Mouse (Mus musculus): ENCODE measurements at regions not wholly inside any gene's neighbourhood (a gene's known extent, or its start where the extent isn't known, plus 50 kb on each side); places are given as distances from the start of the nearest gene placed in this dataset.
A peak's percentile ranks its signal among the peaks of the same experiment; 100 is the strongest.

- DNase-seq = no peak
Measured at GRCm38 (mm10) chr4:31536811-31537210, 427.1 kb upstream of the Map3k7 start.

GRCm38 (mm10) chr4:31553780-31554394 is 410.0 kb upstream of the Map3k7 start:
- DNase-seq = no peak

GRCm38 (mm10) chr4:31555077-31555476 is 408.8 kb upstream of the Map3k7 start:
- no peak for DNase-seq

GRCm38 (mm10) chr4:31557261-31557660 is 406.6 kb upstream of the Map3k7 start:
- no peak for DNase-seq

DNA sequence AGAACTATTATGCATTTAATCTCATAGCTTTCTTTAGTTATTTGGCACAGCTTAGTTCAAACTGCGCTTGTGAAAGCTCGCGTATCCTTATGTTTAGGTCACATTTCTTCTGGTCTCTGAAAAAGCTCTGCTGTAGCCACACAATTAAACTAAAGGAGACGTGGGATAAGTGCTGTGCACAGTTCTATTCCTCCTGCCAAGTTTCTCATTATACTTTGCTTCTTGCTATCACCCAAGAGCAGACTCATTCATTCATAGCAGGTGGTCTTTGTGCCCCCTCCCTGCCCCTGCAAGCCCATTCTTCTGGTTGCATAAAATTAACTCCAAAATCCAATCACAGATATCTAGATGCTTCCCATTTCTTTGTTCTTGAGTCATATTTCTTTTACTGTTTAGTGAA is 403.6 kb upstream of the Map3k7 start:
- DNase-seq = no peak

DNA sequence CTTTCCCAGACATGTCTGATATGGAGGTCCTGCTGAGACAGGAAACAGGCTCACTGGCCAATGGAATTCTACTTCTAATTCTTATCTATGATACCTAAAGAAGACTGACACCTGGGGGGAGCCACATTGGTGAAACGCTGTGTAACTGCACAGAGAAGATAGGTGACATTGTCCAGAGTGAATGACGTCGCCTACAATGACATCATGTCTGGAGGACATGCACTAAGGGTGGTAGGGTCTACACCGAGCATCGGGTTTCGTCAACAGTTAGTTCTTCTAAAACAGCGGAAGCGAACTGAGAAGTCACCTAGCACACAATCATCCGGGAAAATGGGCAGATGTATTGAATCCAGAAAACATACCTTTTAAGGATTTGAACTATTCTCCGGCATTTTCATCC is 402.7 kb upstream of the Map3k7 start:
- DNase-seq = no peak

DNA sequence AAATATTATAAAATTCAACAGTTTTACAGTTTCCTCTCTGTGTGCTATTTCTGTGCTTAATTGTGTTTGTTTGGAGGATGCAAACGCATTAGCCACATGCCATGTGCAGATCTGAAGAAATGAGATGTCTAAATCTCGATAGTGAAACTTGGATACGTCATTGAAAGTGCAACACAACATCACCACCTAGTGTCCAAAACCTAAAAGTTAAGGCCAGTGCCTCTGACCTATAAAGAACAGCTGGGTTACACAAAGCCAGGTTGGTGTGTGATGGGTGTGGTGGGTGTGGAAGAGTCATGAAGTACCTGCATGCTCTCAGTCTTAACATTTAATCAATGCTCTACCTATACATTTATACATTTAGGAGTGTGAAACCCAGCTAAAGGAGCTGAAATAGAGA is 402.1 kb upstream of the Map3k7 start:
- DNase-seq = peak; percentile 27

- DNase-seq = no peak
Measured at GRCm38 (mm10) chr4:31566158-31566557, 397.7 kb upstream of the Map3k7 start.

DNA sequence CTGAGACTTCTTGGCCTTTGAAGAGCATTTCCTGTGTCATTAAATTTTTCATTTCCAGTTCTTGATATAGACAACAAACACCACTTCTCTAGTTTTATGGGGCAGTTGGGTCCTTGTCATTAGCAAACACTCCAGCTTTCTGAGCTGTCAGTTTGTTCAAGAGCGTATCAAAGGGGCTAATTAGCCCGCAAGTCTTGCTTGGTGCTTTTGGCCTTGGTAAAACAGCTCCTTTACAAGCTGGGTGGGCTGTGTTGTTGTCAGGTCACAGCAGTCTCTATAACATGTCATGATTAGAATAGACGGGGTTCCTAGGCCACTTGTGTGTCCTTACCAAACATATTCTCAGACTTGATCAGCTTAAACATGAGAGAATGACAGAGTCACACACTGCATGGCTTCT is 397.1 kb upstream of the Map3k7 start:
- no peak for DNase-seq

- DNase-seq = no peak
Measured at GRCm38 (mm10) chr4:31569687-31570086, 394.2 kb upstream of the Map3k7 start.

DNA sequence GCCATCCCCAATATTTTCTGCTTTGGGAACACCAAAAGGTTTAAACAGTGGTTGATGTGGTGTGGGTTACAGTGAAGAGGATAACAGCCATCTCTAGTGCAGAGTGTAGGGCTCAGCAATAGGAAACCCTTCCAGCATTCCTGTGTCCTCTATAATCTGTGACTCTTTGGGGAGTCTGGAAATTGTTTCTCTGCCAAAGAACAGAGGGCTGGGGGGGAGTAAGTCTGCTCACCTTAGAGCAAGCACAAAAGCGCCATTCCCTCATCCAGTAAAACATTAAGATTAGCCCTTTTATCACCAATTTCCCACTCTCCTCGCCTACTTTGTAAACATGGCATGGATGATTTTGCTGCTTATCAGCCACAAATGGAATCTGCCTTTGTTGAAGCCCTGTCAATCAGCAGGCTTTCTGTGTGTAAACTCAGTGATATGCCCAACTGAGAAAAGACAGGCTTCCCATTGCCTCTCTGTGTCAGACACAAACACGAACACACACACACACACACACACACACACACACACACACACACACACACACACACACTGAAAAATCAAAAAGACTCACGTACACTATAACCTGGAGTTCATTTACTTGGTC is 386.8 kb upstream of the Map3k7 start:
- DNase-seq = no peak

DNA sequence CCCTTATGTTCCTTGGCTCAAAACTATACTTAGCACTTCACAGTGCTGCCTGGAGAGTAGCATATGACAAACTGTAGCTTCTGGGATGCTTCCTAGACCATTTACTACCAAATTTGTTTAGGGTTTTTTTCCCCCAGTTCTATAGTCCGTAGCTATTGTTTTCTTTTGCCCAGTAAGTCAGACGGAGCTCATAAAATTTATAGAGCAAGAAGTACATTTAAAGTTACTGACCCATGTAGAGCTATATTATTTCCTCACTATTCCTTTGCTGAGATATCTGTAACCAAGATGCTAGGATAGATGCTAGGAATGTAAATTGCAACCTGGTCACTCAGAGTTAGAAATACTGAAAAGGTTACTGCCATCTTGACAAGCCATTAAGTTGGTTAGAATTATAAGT is 380.4 kb upstream of the Map3k7 start:
- no peak for DNase-seq

DNA sequence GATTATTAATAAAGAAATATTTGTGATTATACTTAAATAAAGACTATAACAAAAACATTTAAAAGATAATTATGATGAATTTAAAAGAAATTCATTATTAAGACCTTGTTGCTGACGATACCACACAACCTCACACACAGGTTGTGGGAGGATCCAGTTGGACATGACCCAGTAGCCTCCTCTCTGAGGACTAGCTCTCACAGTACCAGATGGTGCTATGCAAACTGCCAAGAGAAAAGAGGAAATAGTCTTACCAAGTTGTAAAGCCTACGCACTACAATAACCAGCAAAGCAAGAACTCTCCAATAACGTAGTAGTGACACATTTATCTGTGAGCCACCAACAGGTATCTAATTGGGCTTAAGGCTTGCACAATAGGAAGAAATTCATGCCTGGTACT is 379.7 kb upstream of the Map3k7 start:
- no peak for DNase-seq

DNA sequence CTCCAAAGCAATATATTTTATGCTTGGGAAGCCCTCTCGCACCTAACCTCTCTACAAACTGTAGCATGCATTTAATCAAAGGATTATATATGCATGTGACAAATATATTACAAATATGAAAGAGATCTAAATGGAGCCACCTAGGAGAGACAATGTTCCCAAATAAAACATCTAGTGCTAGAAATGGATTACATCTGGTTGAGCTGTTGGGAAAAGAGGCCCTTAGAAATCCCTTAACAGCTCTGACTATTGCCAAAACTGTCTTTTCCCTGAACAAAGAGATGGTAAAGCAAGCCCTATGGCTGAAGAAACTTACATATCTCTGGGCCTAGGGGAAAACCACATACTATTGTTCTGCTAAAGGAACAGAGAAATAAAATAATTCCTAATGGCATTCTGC is 369.8 kb upstream of the Map3k7 start:
- no peak for DNase-seq

DNA sequence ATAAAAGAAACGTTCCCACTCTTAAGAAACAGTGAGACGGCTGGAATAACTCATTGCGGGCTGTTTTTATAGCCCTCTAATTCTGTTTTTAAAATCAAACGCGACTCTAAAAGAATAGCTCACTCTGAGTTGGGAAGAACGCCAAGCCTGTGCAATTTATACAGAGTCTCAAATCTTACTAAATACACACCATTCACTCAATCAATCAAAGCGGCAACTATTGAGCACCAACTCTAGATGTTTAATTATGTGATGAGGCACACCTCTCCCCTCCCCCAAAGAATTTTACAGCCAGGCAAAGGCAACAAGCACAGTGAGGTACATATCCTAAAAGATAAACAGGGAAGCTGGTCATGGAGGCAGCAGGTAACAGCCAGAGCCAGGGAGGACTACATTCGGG is 362.4 kb upstream of the Map3k7 start:
- no peak for DNase-seq

- no peak for DNase-seq
Measured at GRCm38 (mm10) chr4:31603776-31604175, 360.1 kb upstream of the Map3k7 start.

DNA sequence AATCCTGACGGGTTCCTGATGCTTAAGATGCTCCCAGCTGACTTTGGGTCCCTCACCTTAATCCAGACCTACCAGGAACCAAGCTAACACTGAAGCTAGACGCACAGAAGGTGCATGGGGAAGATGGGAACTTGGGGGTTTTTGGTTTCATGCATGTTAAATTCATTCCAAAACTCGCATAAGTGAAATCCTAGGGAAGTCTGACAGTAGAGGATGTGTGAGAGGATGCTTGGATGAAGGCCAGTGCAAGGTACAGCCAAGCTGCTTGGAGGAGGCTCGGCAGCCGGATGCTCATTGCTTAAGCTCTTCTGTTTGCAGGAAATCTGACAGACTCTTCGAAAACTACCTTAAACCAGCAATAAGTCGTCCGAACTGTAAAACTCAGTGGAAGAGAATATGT is 355.1 kb upstream of the Map3k7 start:
- no peak for DNase-seq

- DNase-seq = no peak
Measured at GRCm38 (mm10) chr4:31609559-31609958, 354.3 kb upstream of the Map3k7 start.

GRCm38 (mm10) chr4:31612147-31612824 is 351.6 kb upstream of the Map3k7 start:
- no peak for DNase-seq

DNA sequence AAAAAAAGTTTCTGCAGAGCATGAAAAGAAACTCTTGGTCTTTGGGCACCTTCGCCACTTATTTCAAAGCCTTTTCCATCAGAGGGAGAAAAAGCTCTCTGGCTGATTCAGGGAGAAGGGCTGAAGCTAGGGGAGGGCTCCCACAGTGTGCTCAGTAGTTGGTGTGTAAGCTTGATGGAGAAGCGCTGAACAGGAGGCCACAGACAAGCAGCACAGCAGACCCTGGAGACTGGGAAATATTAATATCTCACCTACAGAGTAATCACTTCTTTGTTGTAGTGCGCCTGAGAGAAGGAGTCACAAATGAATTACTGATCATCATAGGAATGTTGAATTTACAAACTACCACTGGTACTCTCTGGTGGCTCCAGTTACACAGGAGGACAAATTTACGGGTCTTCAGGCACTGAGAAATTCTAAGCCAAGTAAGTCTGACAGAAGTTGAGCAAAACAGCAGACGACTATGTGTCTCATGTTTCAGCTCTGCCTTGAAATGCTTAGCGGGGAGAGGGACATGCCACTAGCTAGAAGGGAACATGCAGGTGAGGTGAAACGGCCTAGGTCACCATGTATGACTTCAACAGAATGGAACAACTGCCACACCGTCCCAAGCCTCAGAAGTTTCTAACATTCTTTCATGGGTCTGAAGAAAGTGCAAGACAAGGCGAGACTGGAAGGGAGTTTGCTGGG is 350.9 kb upstream of the Map3k7 start:
- no peak for DNase-seq

DNA sequence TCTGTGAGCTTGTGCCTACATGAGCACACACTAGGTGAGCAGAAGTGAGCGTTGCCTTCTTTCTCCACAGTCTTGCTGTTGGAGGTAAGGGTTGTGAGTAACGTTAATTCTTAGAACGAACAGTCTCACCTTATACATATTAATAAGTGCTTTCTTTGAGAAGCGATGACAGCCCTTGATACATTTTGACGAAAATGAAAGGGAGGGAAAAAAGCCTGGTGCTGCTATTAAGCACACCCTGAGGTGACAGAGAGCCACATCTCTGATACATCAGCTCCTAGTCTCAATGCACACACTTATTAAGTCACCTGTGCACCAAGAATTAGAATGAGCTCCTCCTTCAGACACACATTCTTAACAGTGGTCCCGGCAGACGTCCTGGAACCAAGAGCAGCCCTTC is 346.3 kb upstream of the Map3k7 start:
- no peak for DNase-seq

GRCm38 (mm10) chr4:31618026-31618425 is 345.9 kb upstream of the Map3k7 start:
- no peak for DNase-seq

GRCm38 (mm10) chr4:31621205-31621604 is 342.7 kb upstream of the Map3k7 start:
- DNase-seq = no peak

DNA sequence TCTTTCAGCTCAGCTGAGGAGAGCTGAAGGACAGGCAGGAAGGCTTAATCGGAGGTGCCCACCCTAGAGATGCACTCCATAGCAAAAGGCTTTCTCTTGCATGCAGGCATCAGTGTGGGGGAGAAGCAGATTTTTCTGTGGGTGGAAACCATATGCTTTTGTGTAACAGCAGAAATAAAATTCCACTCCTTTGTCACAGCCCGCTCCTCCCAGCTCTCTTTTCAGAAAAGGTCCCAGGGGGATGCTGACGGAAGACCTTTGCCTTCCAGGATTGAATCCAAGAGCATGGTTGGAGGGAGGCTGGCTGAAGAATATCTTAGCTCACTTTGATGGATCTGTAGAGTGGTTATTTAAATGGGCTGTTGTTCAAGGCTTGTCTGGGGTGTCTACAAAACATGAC is 336.8 kb upstream of the Map3k7 start:
- no peak for DNase-seq
